ENCODE assay signal across 9 mouse cellular contexts in the genomic region with DNA sequence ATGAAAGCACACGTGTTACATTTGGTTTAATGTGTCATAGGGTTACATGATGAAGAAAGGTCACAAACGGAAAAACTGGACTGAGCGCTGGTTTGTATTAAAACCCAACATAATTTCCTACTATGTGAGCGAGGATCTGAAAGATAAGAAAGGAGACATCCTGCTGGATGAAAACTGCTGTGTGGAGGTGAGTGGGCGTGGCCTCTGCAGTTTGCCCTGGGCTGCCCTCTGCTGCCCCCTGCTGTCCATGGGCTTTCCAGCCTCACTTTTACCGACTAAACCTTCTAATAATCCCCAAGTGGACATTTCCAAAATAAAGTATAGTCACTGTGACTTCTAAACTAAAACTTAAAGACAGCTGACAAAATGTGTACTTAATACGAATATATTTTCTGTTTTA. TPM values are rescaled to one million over a fixed set of nuclear protein-coding genes. Genes with fewer than 3 reads are reported as not detected.
A peak's percentile ranks its signal among the peaks of the same experiment; 100 is the strongest.
DNase-seq lines count a peak whose midpoint lies in the region; ATAC-seq and TF ChIP-seq lines count a peak whose summit lies in the region.
"Had no signal": no experiment of that assay in that cellular context is flagged by ENCODE, and none has a peak within 500 bp of the region (broad histone marks: within the 10 kb centered on the region; RNA-seq: fewer than 3 reads in every experiment).

No protein-coding gene starts in this region.

- H3K4me2 ChIP-seq in lung, postnatal 0 days (replicated peaks; ENCODE audit: low read depth, low read length), result no peak overlapping the region
- H3K4me2 ChIP-seq: limb, embryonic 15.5 days had no signal

- no peak overlapping the region for H3K4me3 ChIP-seq in lung, postnatal 0 days (ENCODE audit: low read depth, low read length)
- H3K4me3 ChIP-seq: limb, embryonic 15.5 days had no signal

- ATAC-seq in CD4-positive, CD25-positive, alpha-beta regulatory T cell, adult 4 months, result peak; percentile 92
- peak; percentile 34; the same call in 1 of the 2 replicates for ATAC-seq in lung, postnatal 0 days

- peak; percentile 78 for DNase-seq in T-cell, adult 2 months (ENCODE audit: low spot score)
- peak; percentile 75 to 77 for DNase-seq in cerebellum, postnatal 36 days
- peak; percentile 71 to 84 for DNase-seq in heart, adult 9 months (ENCODE audit: low spot score in 2 of 2)
- DNase-seq in layer of hippocampus, adult 18-20 months (ENCODE audit: low spot score in 2 of 2), result peak; percentile 41 to 89
- peak; percentile 92 for DNase-seq in lung, postnatal 0 days (ENCODE audit: low spot score)
- peak; percentile 57 to 62 for DNase-seq in right cerebral cortex, postnatal 36 days (ENCODE audit: low spot score in 2 of 2)
- DNase-seq in urinary bladder, postnatal 4 days (ENCODE audit: low spot score in 2 of 2), result peak; percentile 72 to 91

- peaks cover 13% of the 10 kb centered on the region for H3K36me3 ChIP-seq in lung, postnatal 0 days (ENCODE audit: insufficient read depth, low read length)

- TF ChIP-seq CTCF in lung, postnatal 0 days (IDR thresholded peaks at IDR 0.05), result peak; percentile 99

- no peak overlapping the region for H3K9ac ChIP-seq in lung, postnatal 0 days (replicated peaks; ENCODE audit: low read depth)
- H3K9ac ChIP-seq: limb, embryonic 15.5 days had no signal

- no peaks in the 10 kb centered on the region for H3K27me3 ChIP-seq in lung, postnatal 0 days (replicated peaks; ENCODE audit: insufficient read depth, low read length)
- H3K27me3 ChIP-seq: limb, embryonic 15.5 days had no signal

- no peak overlapping the region for H3K27ac ChIP-seq in lung, postnatal 0 days (ENCODE audit: low read length)
- H3K27ac ChIP-seq: limb, embryonic 15.5 days had no signal

- no peaks in the 10 kb centered on the region for H3K9me3 ChIP-seq in lung, postnatal 0 days (ENCODE audit: low read length)
- H3K9me3 ChIP-seq: limb, embryonic 15.5 days had no signal

- peak; percentile 33; the same call in 1 of the 2 replicates for TF ChIP-seq EP300 in lung, postnatal 0 days (IDR thresholded peaks at IDR 0.05)

- H3K4me1 ChIP-seq in lung, postnatal 0 days (ENCODE audit: insufficient read depth, low read depth, low read length), result peaks cover 22% of the 10 kb centered on the region
- H3K4me1 ChIP-seq: limb, embryonic 15.5 days had no signal

- WGBS in lung, postnatal 0 days, result 19% methylated on average over 7 of the region's 7 CpGs

RNA-seq across cellular contexts. Expression of a gene that starts 44.3 kb away (rescaled TPM):
- polyA plus RNA-seq in CD4-positive, CD25-positive, alpha-beta regulatory T cell, adult 4 months (2017; shearing (Covaris generic)), result 10 to 100 TPM; 55.9 to 89.2 TPM
- total RNA-seq in layer of hippocampus, adult 18-20 months (2021), result 1 to 10 TPM; 8.6 to 9.7 TPM
- 38.4 and 38.9 TPM in 2 replicates for polyA plus RNA-seq in lung, postnatal 0 days (2015; fragmentation: Nextera tagmentation; extraction: Ambion mirVana)
